Mouse (Mus musculus) CH12.LX (cell line): ENCODE data around the gene Ugt1a10.

Experiments used
- CTCF ChIP-seq, 2 experiments: IDR thresholded peaks in 1 of 2; conservative IDR thresholded peaks in 1 of 2; 2 replicates each; pipeline ENCODE4 v1.5.1; 2011 to 2012; ENCODE audit warnings: low read depth in 2 of 2, low read length in 2 of 2, improper control_type of control experiment in 1 of 2, inconsistent platforms in 1 of 2, mild to moderate bottlenecking in 1 of 2, moderate library complexity in 1 of 2
- EP300 ChIP-seq: IDR thresholded peaks from 2 replicates; pipeline ENCODE4 v1.6.1; 2011; ENCODE audit warnings: low read length, improper control_type of control experiment
- IRF4 ChIP-seq: IDR thresholded peaks from 2 replicates; pipeline ENCODE4 v1.6.1; 2014; ENCODE audit warnings: low read depth, mild to moderate bottlenecking, inconsistent platforms, low read length, improper control_type of control experiment
- MEF2A ChIP-seq: IDR thresholded peaks from 2 replicates; pipeline ENCODE4 v1.6.1; 2014; ENCODE audit warnings: low read depth, mild to moderate bottlenecking, inconsistent platforms, low read length, improper control_type of control experiment, borderline replicate concordance
- NRF1 ChIP-seq: IDR thresholded peaks from 2 replicates; pipeline ENCODE4 v1.6.1; 2014; ENCODE audit warnings: low read depth, mild to moderate bottlenecking, inconsistent platforms, low read length, improper control_type of control experiment, moderate library complexity
- POLR2A ChIP-seq: IDR thresholded peaks from 2 replicates; pipeline ENCODE4 v1.6.1; 2011; ENCODE audit warnings: low read depth, mild to moderate bottlenecking, improper control_type of control experiment, low read length
- RAD21 ChIP-seq: IDR thresholded peaks from 2 replicates; pipeline ENCODE4 v1.6.1; 2011; ENCODE audit warnings: low read depth, mild to moderate bottlenecking, low read length, improper control_type of control experiment, moderate library complexity
- RCOR1 ChIP-seq: conservative IDR thresholded peaks from 2 replicates; pipeline ENCODE4 v1.6.1; 2012; ENCODE audit warnings: low read depth, mild to moderate bottlenecking, inconsistent platforms, low read length, improper control_type of control experiment
- SMC3 ChIP-seq: IDR thresholded peaks from 2 replicates; pipeline ENCODE4 v1.6.1; 2011; ENCODE audit warnings: low read depth, low read length, improper control_type of control experiment
- UBTF ChIP-seq: IDR thresholded peaks from 2 replicates; pipeline ENCODE4 v1.6.1; 2012; ENCODE audit warnings: low read depth, mild to moderate bottlenecking, inconsistent platforms, low read length, improper control_type of control experiment, moderate library complexity
- USF1 ChIP-seq: IDR thresholded peaks from 2 replicates; pipeline ENCODE4 v1.6.1; 2014; ENCODE audit warnings: low read depth, mild to moderate bottlenecking, inconsistent platforms, low read length, improper control_type of control experiment

DNA sequence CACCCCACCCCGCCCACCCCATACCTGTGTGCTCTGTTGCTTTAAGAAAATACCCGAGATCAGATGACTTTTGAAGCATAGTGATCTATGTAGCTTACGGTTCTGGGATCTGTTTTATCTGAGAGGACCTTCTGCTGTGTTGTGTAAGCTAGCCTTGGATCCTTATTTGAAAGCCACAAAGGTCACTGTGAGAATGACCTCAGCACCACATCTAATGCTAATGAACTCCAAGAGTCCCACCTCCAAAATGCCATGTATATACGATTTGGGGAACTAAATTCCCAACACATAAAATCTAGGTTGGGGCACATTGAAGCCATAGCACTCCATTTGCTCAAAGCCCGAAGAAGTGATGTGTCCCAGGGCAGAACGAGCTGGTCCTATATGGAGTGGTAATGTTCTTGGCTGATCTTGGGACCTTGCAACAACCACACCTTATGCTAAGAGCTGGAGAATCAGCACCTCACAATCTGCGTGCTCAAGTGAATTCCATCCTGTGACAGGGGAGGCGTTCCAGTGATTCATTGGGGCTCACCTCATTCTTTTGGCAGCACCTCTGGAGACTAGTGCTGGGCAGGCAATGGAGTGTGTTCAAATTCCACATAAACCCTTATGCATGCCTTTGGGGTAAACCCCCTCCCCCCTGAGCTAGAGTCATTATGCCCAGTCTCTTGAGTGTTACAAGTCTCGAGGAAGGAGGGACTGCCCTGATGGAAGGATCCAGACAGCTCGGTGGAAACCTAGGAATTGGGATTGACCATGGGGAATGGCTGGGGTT lies 201.9 kb downstream of the Ugt1a10 start:
- TF ChIP-seq POLR2A (no peak), SMC3 (no peak), IRF4 (no peak), RCOR1 (no peak), RAD21 (no peak), USF1 (no peak), NRF1 (no peak), CTCF (conservative IDR thresholded peaks at IDR 0.05 in 1 of 2, IDR thresholded peaks at IDR 0.05 in 1 of 2; ENCODE audit: low read depth in 2 of 2, low read length in 2 of 2) (no peak), EP300 (no peak), MEF2A (no peak), UBTF (no peak)
